Mouse (Mus musculus) CH12F3 (cell line): ENCODE measurements at regions not wholly inside any gene's neighbourhood (a gene's known extent, or its start where the extent isn't known, plus 50 kb on each side); places are given as distances from the start of the nearest gene placed in this dataset.
"Not testable (repeated sequence)": the region's sequence is repeated elsewhere in the genome, so short reads cannot be mapped to it uniquely, and the experiment has no call there.

Source experiments
- in situ Hi-C: fragments of 300-500 bp; cut with MboI; formaldehyde crosslinking; loops from 2 replicates; pipeline ENCODE4 v1.14.3; 2020; ENCODE audit warnings: low sequenced_read_pairs

DNA sequence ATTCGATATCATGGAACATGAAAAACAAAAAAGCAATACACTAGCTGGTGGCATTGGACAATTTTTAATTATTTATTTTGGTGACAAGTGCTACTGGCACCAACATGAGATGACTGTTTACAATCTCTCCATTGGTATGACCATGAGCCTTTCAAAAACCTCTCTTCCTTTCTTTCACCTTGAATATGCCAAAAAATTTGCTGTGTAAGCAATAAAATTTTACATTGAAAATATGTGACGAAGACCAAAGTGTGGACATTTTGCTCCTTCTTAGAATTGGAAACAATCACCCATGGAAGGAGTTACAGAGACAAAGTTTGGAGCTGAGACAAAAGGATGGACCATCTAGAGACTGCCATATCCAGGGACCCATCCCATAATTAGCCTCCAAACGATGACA lies 83.4 kb upstream of the Gm49339 start:
- in situ Hi-C loops = not testable (repeated sequence)

- in situ Hi-C loops = loop anchor here (25.0 kb wide), 1 partner anchor 693 kb away; no protein-coding TSS in a partner anchor
These were observed 75.3 kb upstream of the Gm49339 start for GRCm38 (mm10) chr10:51405141-51405540.

DNA sequence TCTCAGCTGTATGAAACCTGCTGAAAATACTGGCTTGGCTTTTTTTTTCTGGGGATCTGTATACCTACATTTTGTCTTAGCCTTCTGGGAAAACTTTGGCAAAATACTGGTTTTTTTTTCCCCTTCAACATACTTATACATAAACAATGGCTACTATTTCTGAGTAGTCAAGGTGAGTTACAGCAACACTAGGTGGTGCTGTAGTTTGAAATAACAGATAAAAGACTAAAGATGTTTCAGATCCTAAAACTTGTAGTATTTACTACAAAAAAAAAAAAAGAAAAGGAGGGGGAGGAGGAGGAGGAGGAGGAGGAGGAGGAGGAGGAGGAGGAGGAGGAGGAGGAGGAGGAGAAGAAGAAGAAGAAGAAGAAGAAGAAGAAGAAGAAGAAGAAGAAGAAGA lies 67.6 kb upstream of the Gm49339 start:
- in situ Hi-C loops = loop anchor here (25.0 kb wide), 1 partner anchor 700 kb away; no protein-coding TSS in a partner anchor

- in situ Hi-C loops = loop anchor here (25.0 kb wide), 1 partner anchor 702 kb away; no protein-coding TSS in a partner anchor
These were observed 65.9 kb upstream of the Gm49339 start for GRCm38 (mm10) chr10:51414512-51414911.

DNA sequence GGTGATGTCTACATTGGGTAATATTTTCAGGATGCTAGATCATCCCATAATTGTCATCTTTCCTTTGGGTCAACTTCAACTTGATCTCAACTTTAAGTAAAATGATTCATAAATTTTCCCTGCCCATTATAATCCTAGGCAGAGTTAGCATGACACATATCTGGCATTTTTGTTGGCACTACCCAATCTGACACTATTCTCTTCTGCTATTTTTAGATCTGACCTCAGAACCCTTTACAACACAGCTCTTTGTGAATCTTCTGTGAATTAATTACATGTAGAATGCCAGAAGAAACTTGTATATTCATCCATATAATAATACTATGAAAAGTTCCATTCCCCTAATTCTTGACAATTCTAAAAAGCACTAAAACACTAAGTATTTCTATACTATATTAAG lies 63.7 kb upstream of the Gm49339 start:
- in situ Hi-C loops = loop anchor here (25.0 kb wide), 1 partner anchor 704 kb away; no protein-coding TSS in a partner anchor

DNA sequence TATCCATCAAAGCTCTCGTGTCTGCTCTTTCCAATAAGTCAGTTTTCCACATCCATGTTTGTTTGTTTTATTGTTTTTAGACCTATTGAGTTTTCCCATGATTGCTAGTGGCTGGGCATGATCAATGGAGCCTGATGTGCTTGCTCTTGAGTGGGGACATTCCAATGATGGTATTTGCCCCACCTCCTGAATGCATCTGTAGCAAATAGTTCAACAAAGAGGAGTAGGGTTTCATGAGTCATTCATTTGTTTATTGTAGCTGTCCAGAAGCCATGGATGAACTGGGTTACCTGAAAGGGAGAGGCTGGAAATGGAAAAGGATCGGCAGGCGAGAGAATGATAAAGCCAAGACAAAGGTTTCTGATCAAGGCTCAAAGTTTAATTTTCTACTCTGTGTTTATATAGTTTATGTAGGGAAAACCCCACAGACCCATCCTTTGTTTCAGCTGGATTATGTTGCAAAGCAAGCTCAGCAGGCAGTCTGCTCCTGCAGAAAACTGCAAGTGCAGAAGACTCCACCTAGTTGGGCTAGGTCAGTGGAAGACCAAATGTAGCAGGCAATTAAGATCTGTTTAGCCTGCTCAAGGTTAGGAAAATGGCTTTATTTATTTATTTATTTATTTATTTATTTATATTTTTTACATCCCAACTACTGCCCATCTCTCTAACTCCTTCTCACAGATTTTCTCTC lies 63.0 kb upstream of the Gm49339 start:
- in situ Hi-C loops = loop anchor here (25.0 kb wide), 1 partner anchor 705 kb away; no protein-coding TSS in a partner anchor

- in situ Hi-C loops = loop anchor here (25.0 kb wide), 1 partner anchor 706 kb away; no protein-coding TSS in a partner anchor
These were observed 61.9 kb upstream of the Gm49339 start for GRCm38 (mm10) chr10:51418550-51418949.

DNA sequence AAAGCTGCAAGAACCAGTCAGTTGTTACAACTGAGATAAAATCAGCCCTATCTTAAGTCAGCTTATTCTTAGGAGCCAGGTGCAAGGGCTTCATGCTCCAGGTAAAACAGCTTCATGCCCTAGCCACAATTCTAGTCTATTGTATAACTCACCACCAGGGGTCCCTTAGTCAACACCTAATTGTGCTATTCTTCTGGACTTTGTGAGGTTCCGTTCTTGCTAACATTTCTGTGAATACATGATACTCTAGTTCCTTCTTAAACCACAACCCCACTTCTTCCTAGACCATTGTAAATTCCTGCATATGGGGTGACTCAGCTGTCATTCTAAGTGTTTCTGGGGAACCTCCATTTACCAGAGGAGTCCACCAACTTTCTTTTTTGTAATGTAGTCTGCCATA lies 57.9 kb upstream of the Gm49339 start:
- in situ Hi-C loops = loop anchor here (25.0 kb wide), 1 partner anchor 710 kb away; no protein-coding TSS in a partner anchor
